Mouse (Mus musculus) forebrain, postnatal 0 days (tissue): ENCODE data around the gene Zfp467. TPM values are rescaled to one million over a fixed set of nuclear protein-coding genes. Genes with fewer than 3 reads are reported as not detected.
A peak's percentile ranks its signal among the peaks of the same experiment; 100 is the strongest.

Source experiments
- ATAC-seq: fragments of 200-750 bp; cut with Nextera tagmentation; 2 replicates; pipeline ENCODE4 v1.8.0; 2017; ENCODE audit warnings: mild to moderate bottlenecking, moderate library complexity
- DNase-seq: peaks from one replicate; pipeline ENCODE4 v3.0.0-alpha.2; 2015
- H3K27ac ChIP-seq: fragments of 300-500 bp; sonication (generic); 2 replicates; pipeline ENCODE4 v1.5.1; 2014; ENCODE audit warnings: low read depth, mild to moderate bottlenecking, antibody characterized with exemption, low read length, moderate library complexity, mixed read lengths
- H3K27me3 ChIP-seq: fragments of 300-500 bp; sonication (generic); 2 replicates; pipeline ENCODE4 v1.6.1; 2014; ENCODE audit warnings: mild to moderate bottlenecking, low read length, mixed read lengths; ENCODE audit not compliant: insufficient read depth
- H3K36me3 ChIP-seq: fragments of 300-500 bp; sonication (generic); 2 replicates; pipeline ENCODE4 v1.6.1; 2014; ENCODE audit warnings: mild to moderate bottlenecking, moderate library complexity; ENCODE audit not compliant: insufficient read depth
- H3K4me1 ChIP-seq: fragments of 300-500 bp; sonication (generic); 2 replicates; pipeline ENCODE4 v1.6.1; 2014; ENCODE audit warnings: antibody characterized with exemption; ENCODE audit not compliant: insufficient read depth
- H3K4me2 ChIP-seq: fragments of 300-500 bp; sonication (generic); 2 replicates; pipeline ENCODE4 v1.6.1; 2014; ENCODE audit warnings: low read depth, mild to moderate bottlenecking, moderate library complexity
- H3K4me3 ChIP-seq: fragments of 300-500 bp; sonication (generic); 2 replicates; pipeline ENCODE4 v1.5.1; 2014; ENCODE audit warnings: low read depth, low read length, mixed read lengths
- H3K9ac ChIP-seq: fragments of 300-500 bp; sonication (generic); 2 replicates; pipeline ENCODE4 v1.6.1; 2014; ENCODE audit warnings: mild to moderate bottlenecking
- H3K9me3 ChIP-seq: fragments of 300-500 bp; sonication (generic); 2 replicates; pipeline ENCODE4 v1.6.1; 2016; ENCODE audit warnings: low read length
- CTCF ChIP-seq: sonication (generic); IDR thresholded peaks from 2 replicates; pipeline ENCODE4 v1.5.1; 2016; ENCODE audit warnings: antibody characterized with exemption, control low read depth, low read depth
- WGBS: fragments of 180-500 bp; shearing (Covaris S2); extraction: QIAGEN DNeasy Blood & Tissue Kit; methylation state at CpG from one replicate; pipeline ENCODE4 v1.1.7; 2014; 5-methylcytosine and 5-hydroxymethylcytosine counted together
- polyA plus RNA-seq: library from polyadenylated mRNA; unstranded; fragments of >200 nt; fragmentation: Nextera tagmentation; extraction: Ambion mirVana; gene quantifications from 2 replicates; pipeline ENCODE4 v1.2.1, GENCODE M21; 2015
- total RNA-seq: library from RNA; depleted of rRNA; stranded (reverse); fragments of >200 nt; gene quantifications from 2 replicates; pipeline ENCODE4 v1.2.3, GENCODE M21; 2014; rRNA removed

Zfp467 gene
- 19.2 and 28.6 TPM in 2 replicates for total RNA-seq
- 39.6 and 40.4 TPM in 2 replicates for polyA plus RNA-seq

- peak within 1 kb of the TSS; percentile 87 for H3K27ac ChIP-seq
- peaks cover 14% of the 10 kb centered on the region for H3K36me3 ChIP-seq
- WGBS: 1% methylated on average over 64 of the region's 65 CpGs
- peaks cover 5% of the 10 kb centered on the region for H3K4me1 ChIP-seq
- peak within 1 kb of the TSS; percentile 84 for H3K4me3 ChIP-seq
- H3K4me2 ChIP-seq: peak within 1 kb of the TSS; percentile 93
- H3K9me3 ChIP-seq: no peaks in the 10 kb centered on the region
- peak within 1 kb of the TSS; percentile 76 for H3K9ac ChIP-seq
- no peak for TF ChIP-seq CTCF
- DNase-seq (peak; percentile 53), ATAC-seq (peak; percentile 39)
- no peaks in the 10 kb centered on the region for H3K27me3 ChIP-seq
Measured at GRCm38 (mm10) chr6:48445181-48446101, at the start of gene Zfp467. Gene Zfp467, minus strand, starts transcription at chr6:48445825.

- no peak for DNase-seq
- H3K9ac ChIP-seq: no peak overlapping the region
- no peak overlapping the region for H3K4me2 ChIP-seq
- 13% methylated on average over 8 of the region's 8 CpGs for WGBS
- H3K27ac ChIP-seq: no peak overlapping the region
- no peaks in the 10 kb centered on the region for H3K36me3 ChIP-seq
- TF ChIP-seq CTCF: no peak
- H3K27me3 ChIP-seq: no peaks in the 10 kb centered on the region
- H3K4me1 ChIP-seq: no peaks in the 10 kb centered on the region
- ATAC-seq: no peak
- no peaks in the 10 kb centered on the region for H3K9me3 ChIP-seq
- no peak overlapping the region for H3K4me3 ChIP-seq
Measured at GRCm38 (mm10) chr6:48493136-48493730, 47.6 kb upstream of the Zfp467 start.

- no peak overlapping the region for H3K27ac ChIP-seq
- no peak for DNase-seq
- no peaks in the 10 kb centered on the region for H3K4me1 ChIP-seq
- WGBS: 72% methylated on average over 9 of the region's 9 CpGs
- no peaks in the 10 kb centered on the region for H3K27me3 ChIP-seq
- no peak for TF ChIP-seq CTCF
- no peaks in the 10 kb centered on the region for H3K9me3 ChIP-seq
- ATAC-seq: no peak
- H3K9ac ChIP-seq: no peak overlapping the region
- no peak overlapping the region for H3K4me3 ChIP-seq
- H3K36me3 ChIP-seq: no peaks in the 10 kb centered on the region
- H3K4me2 ChIP-seq: no peak overlapping the region
Measured at GRCm38 (mm10) chr6:48491361-48491760, 45.7 kb upstream of the Zfp467 start.

GRCm38 (mm10) chr6:48489741-48490140 lies 44.1 kb upstream of the Zfp467 start:
- Histone ChIP-seq H3K4me2 (no peak overlapping the region), H3K27ac (no peak overlapping the region), H3K27me3 (no peaks in the 10 kb centered on the region), H3K4me3 (no peak overlapping the region), H3K9me3 (no peaks in the 10 kb centered on the region), H3K9ac (no peak overlapping the region), H3K4me1 (no peaks in the 10 kb centered on the region), H3K36me3 (no peaks in the 10 kb centered on the region)
- ATAC-seq: peak; percentile 23; the same call in 1 of the 2 replicates
- TF ChIP-seq CTCF: no peak
- no peak for DNase-seq
- 58% methylated on average over 3 of the region's 3 CpGs for WGBS

- WGBS: 17% methylated on average over 22 of the region's 25 CpGs
- 0 out of 2 replicates have a peak overlapping the region, but pooled peaks have one; percentile 15 for H3K4me2 ChIP-seq
- TF ChIP-seq CTCF: no peak
- H3K4me3 ChIP-seq: no peak overlapping the region
- peak; percentile 50; the same call in 1 of the 2 replicates for ATAC-seq
- DNase-seq: no peak
- no peak overlapping the region for H3K9ac ChIP-seq
- H3K36me3 ChIP-seq: no peaks in the 10 kb centered on the region
- H3K4me1 ChIP-seq: no peaks in the 10 kb centered on the region
- no peaks in the 10 kb centered on the region for H3K27me3 ChIP-seq
- H3K9me3 ChIP-seq: no peaks in the 10 kb centered on the region
- H3K27ac ChIP-seq: no peak overlapping the region
Measured at GRCm38 (mm10) chr6:48487747-48488725, 42.4 kb upstream of the Zfp467 start.

GRCm38 (mm10) chr6:48482501-48482900 lies 36.9 kb upstream of the Zfp467 start:
- H3K4me3 ChIP-seq: no peak overlapping the region
- ATAC-seq: no peak
- no peak overlapping the region for H3K27ac ChIP-seq
- DNase-seq: no peak
- no peak overlapping the region for H3K9ac ChIP-seq
- no peaks in the 10 kb centered on the region for H3K4me1 ChIP-seq
- no peaks in the 10 kb centered on the region for H3K27me3 ChIP-seq
- H3K4me2 ChIP-seq: no peak overlapping the region
- 75% methylated on average over 5 of the region's 5 CpGs for WGBS
- H3K9me3 ChIP-seq: no peaks in the 10 kb centered on the region
- TF ChIP-seq CTCF: no peak
- H3K36me3 ChIP-seq: no peaks in the 10 kb centered on the region
